Mouse (Mus musculus) spleen, adult 12 weeks (tissue): ENCODE results near the gene Taf10.
A peak's percentile ranks its signal among the peaks of the same experiment; 100 is the strongest.
"Not testable (repeated sequence)": the region's sequence is repeated elsewhere in the genome, so short reads cannot be mapped to it uniquely, and the experiment has no call there.

Experiments used
- DNase-seq: peaks from one replicate; pipeline ENCODE4 v3.0.0; 2022; ENCODE audit warnings: low spot score

The Taf10 gene

DNA sequence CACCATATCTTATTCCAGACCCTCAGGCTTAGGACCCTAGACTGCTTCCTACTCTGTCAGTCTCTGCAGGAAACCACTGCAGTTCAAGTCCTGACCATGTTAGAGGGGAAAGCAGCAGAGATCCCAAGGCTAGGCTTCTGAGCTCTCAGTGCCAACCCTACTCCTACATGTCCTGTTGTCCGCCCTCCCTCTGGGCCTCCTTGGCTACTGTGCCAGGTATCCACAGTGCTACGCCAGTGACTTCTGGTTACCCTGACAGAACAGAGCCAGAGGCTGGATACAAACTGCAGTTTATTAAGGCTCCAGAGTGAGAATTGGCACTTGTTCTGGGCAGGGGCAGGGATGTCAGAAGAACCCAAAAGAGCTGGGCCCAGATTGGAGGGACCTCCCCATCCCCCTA is 8.6 kb upstream of the Taf10 start:
- DNase-seq = no peak

DNA sequence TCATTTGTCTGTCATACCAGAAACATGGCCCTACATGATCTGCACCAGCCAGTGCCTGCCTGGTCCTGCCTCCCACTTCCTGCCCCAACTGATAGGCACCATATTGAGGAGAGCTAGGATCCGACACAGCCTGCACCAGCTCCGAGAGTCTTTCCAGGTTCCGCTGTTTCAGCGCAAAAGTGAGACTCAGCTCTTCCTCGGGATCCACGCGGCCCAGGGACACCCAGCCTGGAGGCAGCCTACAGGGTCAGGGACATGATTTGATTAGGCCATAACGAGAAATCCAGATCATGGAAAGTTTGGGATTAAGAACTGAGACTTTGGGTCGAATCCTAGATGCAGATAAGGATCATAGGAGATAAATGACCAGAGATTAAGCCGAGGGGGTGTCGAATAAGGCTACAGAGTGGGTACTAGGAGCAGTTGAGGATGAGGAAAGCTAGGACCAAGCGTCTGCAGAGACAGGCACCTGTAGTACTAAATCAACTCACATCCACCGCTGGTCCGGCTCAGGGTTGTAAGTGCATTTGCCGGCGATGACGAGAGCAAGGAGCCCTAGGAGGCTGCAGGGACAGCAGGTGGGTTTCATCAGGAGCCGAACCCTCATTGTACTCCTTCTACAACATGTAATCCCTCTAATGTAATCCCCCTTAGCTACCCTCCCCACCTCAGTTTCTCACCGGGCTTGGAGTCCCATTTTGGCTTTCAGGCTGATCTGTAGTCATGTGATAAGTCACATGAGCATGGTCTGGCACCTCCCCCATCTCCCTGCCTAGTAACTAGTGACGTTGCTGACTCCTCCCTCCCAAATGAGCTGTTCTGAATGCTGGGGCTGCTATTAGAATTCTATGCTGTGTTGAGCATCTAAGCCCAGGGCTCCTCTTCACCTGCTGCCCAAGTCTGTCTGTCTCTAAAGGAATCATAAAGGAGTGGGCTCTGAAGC is 7.6 kb upstream of the Taf10 start, which contains the start of gene Tpp1:
Gene Tpp1, minus strand, starts transcription at position 745 of the 943 bp plus-strand sequence.
- DNase-seq = peak; percentile 83

DNA sequence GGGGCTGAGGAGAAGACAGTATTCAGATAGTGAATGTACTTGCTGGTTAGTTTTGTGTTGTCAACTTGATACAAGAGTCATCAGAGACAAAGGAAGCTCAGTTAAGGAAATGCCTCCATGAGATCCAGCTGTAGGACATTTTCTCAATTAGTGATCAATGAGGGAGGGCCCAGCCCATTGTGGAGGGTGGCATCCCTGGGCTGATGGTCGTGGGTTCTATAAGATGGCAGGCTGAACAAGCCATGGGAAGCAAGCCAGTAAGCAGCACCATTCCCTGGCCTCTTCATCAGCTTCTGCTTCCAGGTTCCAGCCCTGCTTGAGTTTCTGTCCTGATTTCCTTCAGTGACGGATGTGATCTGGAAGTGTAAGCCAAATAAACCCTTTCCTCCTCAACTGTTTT is 3.6 kb upstream of the Taf10 start:
- no peak for DNase-seq

DNA sequence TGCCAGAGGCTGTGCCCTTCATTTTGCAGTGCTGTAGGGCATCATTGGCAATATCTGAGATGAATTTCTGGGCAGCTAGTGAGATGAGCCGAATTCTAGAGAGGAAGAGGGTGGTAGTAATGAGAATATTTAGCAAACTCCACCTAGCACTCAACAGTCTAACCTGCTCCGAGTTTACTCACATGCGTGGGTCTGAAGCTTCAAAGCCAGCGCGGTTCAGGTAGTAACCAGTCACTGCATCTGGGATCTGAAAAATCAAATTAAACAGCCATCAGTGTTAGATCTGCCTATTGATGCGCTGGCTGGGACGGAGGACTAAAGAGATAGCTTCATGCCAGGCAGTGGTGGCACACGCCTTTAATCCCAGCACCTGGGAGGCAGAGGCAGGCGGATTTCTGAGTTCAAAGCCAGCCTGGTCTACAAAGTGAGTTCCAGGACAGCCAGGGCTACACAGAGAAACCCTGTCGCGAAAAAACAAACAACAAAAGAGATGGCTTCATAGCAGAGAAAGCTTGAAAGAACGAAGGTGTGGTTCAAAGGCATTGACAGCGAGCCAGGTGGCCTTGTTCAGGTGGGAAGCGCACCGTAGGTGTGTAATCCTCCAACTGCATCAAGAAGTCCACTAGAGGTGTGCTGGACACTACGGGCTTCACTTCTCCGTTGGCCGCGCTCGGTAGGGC is 775 bp downstream of the Taf10 start:
- not testable (repeated sequence) for DNase-seq

DNA sequence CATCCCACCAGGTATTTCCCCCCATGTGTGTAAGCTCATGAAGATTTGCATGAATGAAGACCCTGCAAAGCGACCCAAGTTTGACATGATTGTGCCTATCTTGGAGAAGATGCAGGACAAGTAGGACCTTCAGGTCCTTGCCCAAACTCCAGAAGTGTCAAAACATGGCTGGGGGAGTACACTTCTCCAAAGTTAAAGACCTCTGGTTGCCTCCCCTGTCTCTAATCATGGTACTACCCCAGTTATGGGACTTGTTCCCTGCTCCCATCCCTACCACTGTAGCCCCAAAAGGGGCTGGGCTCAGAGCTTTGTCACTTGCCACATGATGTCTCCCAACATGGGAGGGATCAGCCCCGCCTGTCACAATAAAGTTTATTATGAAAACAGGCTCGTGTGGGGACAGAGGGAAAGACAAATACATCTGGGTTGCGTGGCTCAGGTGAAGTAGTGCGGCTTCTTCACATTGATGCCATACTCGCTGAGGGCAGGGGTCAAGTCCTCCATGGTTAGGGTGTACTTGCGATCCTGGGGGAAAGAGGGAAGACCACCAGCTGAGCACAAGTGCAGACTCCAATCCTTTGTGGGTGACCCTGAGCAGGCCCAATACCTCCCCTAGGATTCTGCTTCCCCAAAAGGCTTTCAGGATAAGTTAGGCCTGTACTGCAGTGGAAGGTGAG is 1.5 kb downstream of the Taf10 start:
- not testable (repeated sequence) for DNase-seq

DNA sequence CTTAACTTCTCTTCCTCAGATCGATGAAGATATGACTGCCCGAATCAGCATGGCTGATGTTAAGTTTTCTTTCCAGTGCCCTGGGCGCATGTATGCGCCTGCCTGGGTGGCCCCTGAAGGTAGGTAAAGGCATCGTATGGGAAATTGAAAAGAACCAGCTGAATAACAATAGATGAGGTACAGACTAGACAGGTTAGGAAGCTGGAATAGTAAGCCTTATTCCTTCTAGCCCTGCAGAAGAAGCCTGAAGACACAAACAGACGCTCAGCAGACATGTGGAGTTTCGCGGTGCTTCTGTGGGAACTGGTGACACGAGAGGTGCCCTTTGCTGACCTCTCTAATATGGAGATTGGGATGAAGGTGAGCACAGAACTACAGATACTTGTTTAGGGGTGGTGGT is 2.2 kb downstream of the Taf10 start:
- DNase-seq = no peak

DNA sequence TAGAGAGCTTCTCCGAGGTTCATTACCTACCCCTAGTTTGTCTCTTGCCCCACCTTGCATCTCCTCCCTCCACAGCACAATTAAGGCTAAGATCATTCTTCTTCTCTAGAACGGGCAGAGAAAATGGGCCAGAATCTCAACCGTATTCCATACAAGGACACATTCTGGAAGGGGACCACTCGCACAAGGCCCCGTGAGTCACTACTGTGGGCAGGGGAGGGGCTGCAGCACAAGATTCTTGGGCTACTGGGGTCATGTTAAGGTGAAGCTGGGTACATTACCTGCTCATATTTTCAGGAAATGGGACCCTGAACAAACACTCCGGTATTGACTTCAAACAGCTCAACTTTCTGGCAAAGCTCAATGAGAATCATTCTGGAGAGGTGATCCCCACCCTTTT is 3.3 kb downstream of the Taf10 start:
- no peak for DNase-seq

DNA sequence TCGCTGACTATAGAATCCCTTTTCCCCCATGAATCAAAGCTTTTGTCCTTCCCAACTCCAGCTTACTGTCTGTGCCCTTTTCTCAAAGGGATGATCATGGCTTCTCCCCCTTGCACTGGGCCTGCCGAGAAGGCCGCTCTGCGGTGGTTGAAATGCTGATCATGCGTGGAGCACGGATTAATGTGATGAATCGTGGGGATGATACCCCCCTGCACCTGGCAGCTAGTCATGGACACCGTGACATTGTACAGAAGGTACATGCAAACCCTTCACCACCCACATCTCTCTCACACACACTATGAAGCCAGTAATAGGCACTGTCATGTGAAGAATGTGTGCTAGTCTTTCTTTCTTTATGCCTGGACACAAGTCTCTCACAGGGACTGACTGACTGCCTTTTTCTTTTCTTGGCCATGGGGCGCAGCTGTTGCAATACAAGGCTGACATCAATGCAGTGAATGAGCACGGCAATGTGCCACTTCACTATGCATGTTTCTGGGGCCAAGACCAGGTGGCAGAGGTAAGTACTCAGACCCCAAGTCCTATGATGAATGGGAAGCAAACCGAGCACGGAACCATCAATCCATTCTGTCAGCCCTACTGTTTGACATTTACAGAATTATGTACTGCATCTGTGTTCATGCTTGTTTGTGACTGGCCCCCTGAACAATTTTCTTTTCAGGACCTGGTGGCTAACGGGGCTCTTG is 3.9 kb downstream of the Taf10 start:
- DNase-seq = no peak

DNA sequence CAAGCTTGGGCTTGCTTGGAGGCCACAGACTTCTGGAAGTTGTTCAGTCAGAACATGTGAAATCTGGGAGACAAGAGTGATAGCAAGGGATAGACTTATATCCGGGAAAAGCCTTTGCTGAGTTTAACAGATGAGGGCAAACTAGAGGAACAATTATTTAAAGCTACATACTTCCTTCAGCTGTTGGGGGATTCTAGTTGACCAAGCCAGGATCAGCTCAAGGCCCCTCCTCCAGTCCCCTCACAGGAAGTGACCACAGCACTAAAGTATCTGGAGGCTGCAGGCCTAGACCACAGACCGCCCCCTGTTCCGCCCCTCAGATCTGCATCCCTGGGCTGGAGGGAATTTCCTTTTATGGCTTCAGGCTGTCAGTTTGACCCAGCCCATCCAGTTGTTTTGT is 5.2 kb downstream of the Taf10 start:
- DNase-seq = no peak

DNA sequence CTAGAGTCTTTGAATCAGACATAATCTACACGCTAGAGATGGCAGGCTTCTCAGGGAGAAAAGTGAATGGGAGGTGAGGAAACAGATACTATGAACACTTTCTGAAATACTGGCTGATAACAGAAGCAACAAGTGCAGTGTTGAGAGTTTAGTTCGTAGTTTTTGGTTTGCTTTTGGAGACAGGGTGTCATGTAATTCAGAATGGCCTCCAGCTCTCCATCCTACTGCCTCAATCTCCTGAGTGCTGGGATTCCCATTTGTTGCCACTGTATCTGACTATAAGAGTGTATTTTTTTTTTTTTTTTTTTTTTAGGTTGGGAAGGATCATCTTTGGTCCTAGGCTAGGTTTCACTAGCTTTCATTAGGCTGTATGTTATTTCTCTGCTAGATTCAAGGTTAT is 5.9 kb downstream of the Taf10 start:
- DNase-seq = no peak

DNA sequence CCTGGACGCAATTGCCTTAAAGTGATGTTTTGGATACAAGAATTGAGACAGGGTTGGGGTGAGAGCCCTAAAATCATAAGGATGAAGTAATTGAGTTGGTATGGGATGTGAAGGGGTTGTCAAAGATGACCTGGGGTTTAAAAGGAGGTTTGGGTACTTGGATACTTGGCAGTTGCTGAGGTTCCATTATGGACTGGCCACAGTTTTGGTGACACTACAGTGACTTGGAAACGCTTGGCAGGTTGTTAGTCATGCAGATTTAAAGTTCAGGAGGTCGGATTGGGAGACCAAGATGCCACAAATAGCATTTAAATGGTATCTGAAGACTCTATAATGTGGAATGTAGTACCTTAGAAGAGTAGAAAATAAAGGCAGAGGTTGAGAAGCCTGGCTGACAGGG is 6.5 kb downstream of the Taf10 start:
- DNase-seq = no peak

DNA sequence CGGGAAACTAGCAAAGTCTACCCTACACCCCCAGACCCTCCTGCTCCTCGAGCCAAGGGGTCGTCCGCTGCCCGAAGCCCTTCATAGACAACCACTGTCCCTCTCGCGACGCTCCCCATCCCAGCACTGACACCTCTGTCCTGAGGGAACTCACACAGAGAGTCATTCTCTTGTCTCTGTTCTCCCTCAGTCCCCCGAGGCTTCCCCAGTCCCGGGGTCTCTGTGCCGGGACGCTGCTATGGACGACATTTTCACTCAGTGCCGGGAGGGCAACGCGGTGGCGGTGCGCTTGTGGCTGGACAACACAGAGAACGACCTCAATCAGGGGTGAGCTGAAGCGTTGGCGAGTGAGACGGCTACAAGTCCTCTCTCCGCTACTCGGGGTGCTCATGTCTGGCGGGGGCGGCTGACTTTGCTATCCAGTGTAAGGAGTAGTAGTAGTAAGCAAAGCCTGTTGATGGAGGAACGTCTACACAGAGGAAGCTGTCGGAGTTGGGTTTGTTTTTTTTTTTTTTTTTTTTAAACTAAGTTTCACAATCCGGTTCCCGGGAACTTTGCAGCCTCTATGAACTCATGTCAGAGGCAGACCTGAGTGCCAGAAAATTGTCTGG is 7.1 kb downstream of the Taf10 start, which contains the start of gene Rrp8:
Gene Rrp8, minus strand, starts transcription at position 475 of the 611 bp plus-strand sequence.
- peak; percentile 45 for DNase-seq

DNA sequence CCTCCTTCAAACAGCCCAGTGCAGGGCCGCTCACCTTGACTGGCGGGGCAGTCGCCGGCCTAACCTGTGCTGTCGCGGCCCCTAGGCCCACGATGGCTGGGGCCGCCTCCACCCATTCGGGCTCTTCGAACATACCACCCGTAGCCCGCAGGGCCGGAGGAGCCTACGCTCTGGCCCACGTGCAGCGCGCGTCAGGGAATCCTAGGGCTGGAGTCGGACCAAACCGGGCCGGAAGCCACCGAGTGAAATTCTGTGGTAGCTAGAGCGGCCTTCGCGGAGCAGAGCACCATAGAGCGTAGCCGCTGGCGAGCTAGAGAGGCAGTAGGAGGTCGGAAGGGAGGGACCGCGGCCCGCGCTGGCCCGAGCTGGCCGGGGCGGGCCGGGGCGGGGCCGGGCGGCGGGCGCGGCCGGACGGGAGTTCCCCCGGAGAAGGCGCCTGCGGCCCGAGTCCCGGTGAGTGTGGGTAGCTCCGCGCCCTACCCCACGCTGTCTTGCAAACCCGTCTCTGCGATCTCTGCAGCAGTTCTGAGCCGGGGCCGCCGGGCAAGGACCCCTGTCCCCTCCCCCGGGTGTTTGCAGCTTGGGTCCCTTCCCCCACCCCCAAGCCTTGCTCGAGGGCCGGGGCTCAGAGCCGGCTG is 7.8 kb downstream of the Taf10 start, which contains the start of gene Ilk:
Gene Ilk, plus strand, starts transcription at position 329 of the 638 bp plus-strand sequence.
- peak; percentile 83 for DNase-seq

DNA sequence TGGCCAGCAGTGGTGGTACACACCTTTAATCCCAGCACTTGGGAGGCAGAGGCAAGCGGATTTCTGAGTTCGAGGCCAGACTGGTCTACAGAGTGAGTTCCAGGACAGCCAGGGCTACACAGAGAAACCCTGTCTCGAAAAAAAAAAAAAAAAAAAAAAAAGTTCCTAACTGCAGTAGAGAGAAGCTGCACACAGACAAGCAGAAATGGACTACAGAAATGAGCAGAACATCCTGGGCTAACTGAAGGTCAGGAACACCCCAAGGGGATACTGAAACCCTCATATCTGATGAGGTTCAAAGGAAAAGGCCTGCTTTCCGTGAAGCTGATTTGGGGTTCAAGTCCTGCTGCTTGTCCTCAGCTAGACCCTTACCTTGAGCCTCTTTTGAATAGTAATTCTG is 8.7 kb downstream of the Taf10 start:
- not testable (repeated sequence) for DNase-seq

DNA sequence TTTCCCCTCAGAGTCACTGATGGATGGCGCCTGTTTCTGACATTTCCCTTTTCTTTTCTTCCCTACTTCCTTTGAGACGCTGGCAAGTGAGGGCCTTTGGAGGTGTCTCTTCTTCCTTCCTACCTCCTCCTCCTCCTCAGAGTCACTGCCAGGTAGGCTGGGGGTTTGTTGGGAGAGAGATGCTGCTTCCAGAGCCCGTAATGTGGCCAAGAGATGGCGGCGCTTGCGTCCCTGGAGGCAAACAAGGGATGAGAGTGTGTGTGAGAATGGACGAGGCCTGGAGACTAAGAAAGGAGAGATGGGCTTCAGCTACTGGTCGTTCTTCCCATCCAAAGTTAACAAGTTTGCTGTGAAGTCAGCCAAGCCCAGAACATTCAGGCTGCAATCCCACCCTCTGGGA is 9.3 kb downstream of the Taf10 start:
- DNase-seq = no peak

DNA sequence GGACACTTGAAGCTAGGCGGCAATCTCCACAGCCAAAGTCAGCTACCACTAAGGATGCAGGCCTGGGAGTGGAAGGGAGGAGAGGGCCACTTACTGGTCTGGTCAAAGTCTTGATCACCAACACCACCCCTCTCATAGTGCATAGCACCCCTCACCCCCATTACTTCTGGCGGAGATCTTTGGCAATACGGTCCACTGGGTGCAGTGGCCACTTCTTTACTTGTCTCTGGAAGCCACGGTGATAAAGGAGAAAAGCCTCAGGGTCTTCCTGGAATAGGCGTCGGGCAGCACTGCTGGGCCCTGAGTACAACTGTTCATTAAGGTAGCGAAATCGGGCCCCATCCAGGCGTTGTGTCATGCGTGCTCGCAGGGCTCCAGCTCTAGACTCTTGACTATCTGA is 10.3 kb downstream of the Taf10 start:
- DNase-seq = no peak

DNA sequence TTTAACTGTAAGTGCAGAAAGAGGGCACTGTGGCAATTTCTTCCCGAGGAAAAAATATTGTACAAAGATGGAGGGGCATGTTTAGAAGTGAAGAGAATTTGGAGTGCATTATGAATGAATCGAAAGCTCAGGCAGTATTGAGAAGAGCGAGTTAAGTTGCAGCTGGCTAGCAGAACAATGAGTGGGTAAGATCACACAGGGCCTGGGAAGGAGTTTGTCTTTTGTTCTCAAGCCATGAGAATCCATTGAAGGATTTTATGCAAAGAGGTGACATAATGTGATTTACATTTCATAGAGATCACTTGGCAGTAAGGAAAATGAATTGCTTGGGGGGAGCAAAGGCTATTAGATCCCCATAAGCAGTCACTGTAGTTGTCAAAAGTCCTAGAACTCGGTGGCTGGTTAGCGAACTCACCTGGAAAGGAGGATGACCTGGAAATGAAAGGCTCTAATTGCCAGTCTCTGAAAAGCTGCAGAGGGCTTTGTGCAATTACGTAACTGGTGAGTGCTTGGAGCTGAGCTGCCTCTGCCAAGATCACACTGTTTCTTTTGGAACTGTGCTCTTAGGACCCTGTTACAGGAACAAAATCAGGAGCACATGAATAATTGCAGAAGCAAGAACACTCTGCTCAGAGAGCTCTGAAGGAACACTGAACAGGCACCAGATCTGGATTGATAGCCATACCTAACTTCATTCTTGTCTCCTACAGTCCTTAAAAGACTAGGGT is 15.3 kb downstream of the Taf10 start:
- DNase-seq = no peak

DNA sequence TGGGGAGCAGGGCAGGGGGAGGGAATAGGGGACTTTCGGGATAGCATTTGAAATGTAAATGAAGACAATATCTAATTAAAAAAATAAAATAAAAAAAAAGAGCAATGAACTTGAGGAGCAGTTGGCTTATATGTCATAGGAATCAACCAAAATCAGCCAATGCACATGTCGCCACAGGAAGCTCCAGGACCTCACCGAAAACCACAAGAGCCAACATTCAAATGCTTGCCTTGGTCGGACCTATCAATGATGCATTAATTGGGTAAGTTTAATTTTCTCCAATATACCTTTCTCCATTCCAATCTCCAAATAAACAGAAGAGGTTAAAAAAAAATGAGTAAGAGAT is 17.2 kb downstream of the Taf10 start:
- no peak for DNase-seq

DNA sequence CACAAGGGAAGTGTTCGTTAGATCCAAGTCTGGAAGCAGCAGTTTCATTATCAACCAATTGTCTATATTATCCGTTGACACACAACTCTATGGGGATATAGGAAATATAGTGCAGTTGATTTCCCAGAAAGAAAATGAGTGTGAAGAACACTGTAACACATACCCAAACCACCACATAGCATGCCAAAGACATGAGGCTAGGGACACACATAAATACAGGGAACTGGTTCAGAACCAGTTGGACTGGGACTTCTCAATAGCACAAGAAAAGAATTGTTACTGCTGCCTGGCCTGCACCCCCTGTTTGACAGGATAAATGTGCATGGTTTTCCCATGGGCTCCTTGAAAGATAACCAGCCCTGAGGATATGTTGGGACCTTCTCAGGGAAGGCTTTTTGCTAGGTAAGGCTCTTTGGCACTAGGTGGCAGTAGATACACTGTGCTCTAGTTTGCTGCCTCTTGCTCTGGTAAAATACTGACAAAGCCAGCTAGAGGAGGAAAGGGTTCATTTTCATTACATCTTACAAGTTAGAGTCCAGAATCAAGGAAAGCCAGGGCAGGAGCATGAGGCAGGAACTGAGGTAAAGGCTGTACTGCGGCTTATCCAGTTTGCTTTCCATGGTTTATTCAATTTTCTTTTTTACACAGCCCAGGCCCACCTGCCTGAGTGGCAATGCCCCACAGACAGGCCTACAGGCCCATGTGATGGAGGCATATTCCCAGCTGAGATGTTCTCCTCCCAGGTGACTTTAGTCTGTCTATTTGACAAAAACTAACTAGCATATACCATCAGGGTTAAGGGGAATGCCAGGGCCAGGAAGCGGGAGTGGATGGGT is 17.8 kb downstream of the Taf10 start:
- no peak for DNase-seq
